Mouse (Mus musculus) heart, embryonic 13.5 days (tissue): ENCODE results near the gene Fyttd1. TPM values are rescaled to one million over a fixed set of nuclear protein-coding genes. Genes with fewer than 3 reads are reported as not detected.
"Not testable (repeated sequence)": the region's sequence is repeated elsewhere in the genome, so short reads cannot be mapped to it uniquely, and the experiment has no call there.

Source experiments
- ATAC-seq: fragments of 200-750 bp; cut with Nextera tagmentation; 2 replicates; pipeline ENCODE4 v1.8.0; 2017; ENCODE audit warnings: moderate TSS enrichment; ENCODE audit not compliant: insufficient number of reproducible peaks, low FRiP score, low TSS enrichment; ENCODE audit errors: extremely low read depth
- H3K27ac ChIP-seq: fragments of 300-500 bp; sonication (generic); replicated peaks from 2 replicates; pipeline ENCODE4 v1.5.1; 2015; ENCODE audit warnings: moderate library complexity, mild to moderate bottlenecking, inconsistent platforms
- H3K27me3 ChIP-seq: fragments of 300-500 bp; sonication (generic); replicated peaks from 2 replicates; pipeline ENCODE4 v1.6.1; 2015; ENCODE audit warnings: mild to moderate bottlenecking, inconsistent platforms
- H3K36me3 ChIP-seq: fragments of 300-500 bp; sonication (generic); 2 replicates; pipeline ENCODE4 v1.6.1; 2015; ENCODE audit warnings: mild to moderate bottlenecking, inconsistent platforms
- H3K4me1 ChIP-seq: fragments of 300-500 bp; sonication (generic); 2 replicates; pipeline ENCODE4 v1.6.1; 2015; ENCODE audit warnings: inconsistent platforms
- H3K4me2 ChIP-seq: fragments of 300-500 bp; sonication (generic); 2 replicates; pipeline ENCODE4 v1.6.1; 2015; ENCODE audit warnings: inconsistent platforms, mild to moderate bottlenecking, moderate library complexity
- H3K4me3 ChIP-seq: fragments of 300-500 bp; sonication (generic); 2 replicates; pipeline ENCODE4 v1.5.1; 2015; ENCODE audit warnings: moderate library complexity, mild to moderate bottlenecking, inconsistent platforms
- H3K9ac ChIP-seq: fragments of 300-500 bp; sonication (generic); 2 replicates; pipeline ENCODE4 v1.6.1; 2015; ENCODE audit warnings: inconsistent platforms, mild to moderate bottlenecking, moderate library complexity
- H3K9me3 ChIP-seq: fragments of 300-500 bp; sonication (generic); 2 replicates; pipeline ENCODE4 v1.6.1; 2016; ENCODE audit warnings: inconsistent platforms
- whole genome bisulfite sequencing: fragments of 180-500 bp; shearing (Covaris S2); methylation state at CpG from one replicate; pipeline ENCODE4 v1.1.7; 2015; ENCODE audit warnings: mixed read lengths; 5-methylcytosine and 5-hydroxymethylcytosine counted together
- polyA plus RNA-seq: library from polyadenylated mRNA; unstranded; fragments of >200 nt; fragmentation: Nextera tagmentation; extraction: Ambion mirVana; gene quantifications from 2 replicates; pipeline ENCODE4 v1.2.1, GENCODE M21; 2015

The Fyttd1 gene
- polyA plus RNA-seq, 1 experiment from 2014 or later, result 102 TPM

DNA sequence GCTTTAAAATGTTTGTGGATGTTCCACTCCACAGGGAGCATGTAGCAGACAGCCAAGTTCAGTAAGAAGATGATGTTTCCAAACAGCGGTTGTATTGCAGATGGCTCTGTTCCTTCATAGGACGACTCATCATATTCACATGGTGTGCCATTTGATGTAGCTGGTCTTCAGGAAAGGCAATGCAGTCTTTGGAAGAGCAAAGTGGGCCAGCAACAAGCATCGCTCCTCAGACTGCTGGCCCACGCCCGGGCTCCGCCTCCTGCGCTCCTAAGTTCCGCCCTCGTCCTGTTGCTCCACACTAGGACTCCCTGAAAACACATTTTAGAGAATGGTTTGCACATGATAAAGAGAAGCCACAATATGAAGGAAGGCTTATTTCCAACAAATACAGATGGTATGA, 49.3 kb downstream of the Fyttd1 start:
- not testable (repeated sequence) for H3K4me2 ChIP-seq, H3K27ac ChIP-seq, ATAC-seq, H3K9me3 ChIP-seq, H3K9ac ChIP-seq, H3K4me1 ChIP-seq, H3K4me3 ChIP-seq, H3K27me3 ChIP-seq
- peaks cover 40% of the 10 kb centered on the region for H3K36me3 ChIP-seq
- WGBS, result 91% methylated on average over 9 of the region's 9 CpGs

- Histone ChIP-seq H3K9me3 (no peaks in the 10 kb centered on the region), H3K27ac (no peak overlapping the region), H3K27me3 (no peaks in the 10 kb centered on the region), H3K9ac (no peak overlapping the region), H3K4me3 (no peak overlapping the region), H3K4me1 (0 out of 2 replicates have a peak, but pooled peaks cover 2% of the 10 kb centered on the region), H3K4me2 (no peak overlapping the region), H3K36me3 (peaks cover 37% of the 10 kb centered on the region)
- ATAC-seq, result no peak
- WGBS, result 89% methylated on average over 8 of the region's 8 CpGs
Observed at GRCm38 (mm10) chr16:32927044-32927443, 49.7 kb downstream of the Fyttd1 start.

DNA sequence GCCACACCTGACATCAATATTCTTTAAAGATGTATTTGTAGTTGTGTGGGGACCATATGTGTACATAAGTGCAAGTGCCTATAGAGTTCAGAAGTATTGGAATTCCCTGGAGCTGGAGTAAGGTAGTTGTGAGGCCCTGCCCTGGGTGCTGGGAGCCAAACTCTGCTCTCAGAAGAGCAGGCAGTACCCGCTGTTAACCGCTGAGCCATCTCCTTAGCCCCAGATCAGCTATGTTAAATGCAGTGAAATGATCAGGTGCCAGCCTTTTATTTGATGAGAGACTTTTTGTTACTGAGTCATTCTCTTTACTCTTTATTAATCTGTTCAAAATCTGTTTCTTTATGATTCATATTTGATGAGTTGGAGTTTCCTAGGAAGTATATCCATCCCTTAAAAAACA, 52.6 kb downstream of the Fyttd1 start:
- 41% methylated on average over 2 of the region's 2 CpGs for WGBS
- H3K4me3 ChIP-seq, result no peak overlapping the region
- H3K4me1 ChIP-seq, result peaks cover 10% of the 10 kb centered on the region
- no peak overlapping the region for H3K27ac ChIP-seq
- H3K4me2 ChIP-seq, result no peak overlapping the region
- H3K36me3 ChIP-seq, result peaks cover 20% of the 10 kb centered on the region
- ATAC-seq, result no peak
- no peaks in the 10 kb centered on the region for H3K27me3 ChIP-seq
- H3K9ac ChIP-seq, result no peak overlapping the region
- no peaks in the 10 kb centered on the region for H3K9me3 ChIP-seq

GRCm38 (mm10) chr16:32934470-32934869, 57.2 kb downstream of the Fyttd1 start:
- Histone ChIP-seq H3K9me3 (no peaks in the 10 kb centered on the region), H3K4me1 (peaks cover 34% of the 10 kb centered on the region), H3K4me2 (no peak overlapping the region), H3K36me3 (no peaks in the 10 kb centered on the region), H3K4me3 (no peak overlapping the region), H3K9ac (no peak overlapping the region), H3K27ac (no peak overlapping the region), H3K27me3 (no peaks in the 10 kb centered on the region)
- WGBS, result 89% methylated on average over 2 of the region's 2 CpGs
- no peak for ATAC-seq

- ATAC-seq, result no peak
Observed at GRCm38 (mm10) chr16:32935088-32935487, 57.8 kb downstream of the Fyttd1 start.

DNA sequence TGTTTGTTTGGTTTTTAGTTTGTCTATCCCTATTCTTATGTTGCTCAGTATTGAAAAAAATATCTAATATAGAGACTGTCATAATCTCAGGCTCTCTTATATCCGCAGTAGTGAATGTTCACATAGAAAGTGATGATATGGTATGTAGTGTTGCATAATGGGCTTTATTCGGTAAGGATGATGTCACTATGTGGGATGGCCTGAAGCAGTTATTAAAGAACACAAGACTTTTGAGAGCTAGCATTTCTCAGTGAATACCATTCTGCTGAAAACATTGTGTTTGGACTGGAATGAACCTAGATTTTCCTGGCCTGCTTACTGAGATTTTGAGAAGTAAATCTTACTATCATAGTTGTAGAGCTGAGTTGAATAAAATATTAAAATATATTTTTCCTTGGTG, 60.1 kb downstream of the Fyttd1 start:
- no peaks in the 10 kb centered on the region; the same call in 1 of the 2 replicates for H3K9me3 ChIP-seq
- H3K36me3 ChIP-seq, result 0 out of 2 replicates have a peak, but pooled peaks cover 3% of the 10 kb centered on the region
- H3K27ac ChIP-seq, result no peak overlapping the region
- no peak overlapping the region for H3K4me2 ChIP-seq
- ATAC-seq, result no peak
- 70% methylated on average over 2 of the region's 2 CpGs for WGBS
- H3K4me1 ChIP-seq, result peaks cover 32% of the 10 kb centered on the region
- no peak overlapping the region for H3K9ac ChIP-seq
- no peak overlapping the region for H3K4me3 ChIP-seq
- H3K27me3 ChIP-seq, result no peaks in the 10 kb centered on the region

More at GRCm38 (mm10) chr16:32935088-32935487, 57.8 kb downstream of the Fyttd1 start:
- WGBS, result 36% methylated on average over 1 of the region's 1 CpGs
- Histone ChIP-seq H3K4me1 (peaks cover 34% of the 10 kb centered on the region), H3K27me3 (no peaks in the 10 kb centered on the region), H3K9me3 (no peaks in the 10 kb centered on the region), H3K4me2 (no peak overlapping the region), H3K9ac (0 out of 2 replicates have a peak overlapping the region, but pooled peaks have one; percentile 7), H3K4me3 (no peak overlapping the region), H3K27ac (peak overlapping the region; percentile 58; the same call in 1 of the 2 replicates), H3K36me3 (no peaks in the 10 kb centered on the region)

- not testable (repeated sequence) for H3K27ac ChIP-seq, ATAC-seq, H3K9ac ChIP-seq, H3K36me3 ChIP-seq, H3K4me3 ChIP-seq, H3K27me3 ChIP-seq, H3K9me3 ChIP-seq
- H3K4me2 ChIP-seq, result peak overlapping the region; percentile 24; the same call in 1 of the 2 replicates
- peaks cover 31% of the 10 kb centered on the region for H3K4me1 ChIP-seq
- WGBS, result 37% methylated on average over 3 of the region's 3 CpGs
Observed at GRCm38 (mm10) chr16:32939301-32939700, 62.0 kb downstream of the Fyttd1 start.

- not testable (repeated sequence) for H3K36me3 ChIP-seq, H3K4me3 ChIP-seq, H3K9me3 ChIP-seq, H3K27me3 ChIP-seq, H3K27ac ChIP-seq, H3K9ac ChIP-seq, ATAC-seq
- Histone ChIP-seq H3K4me2 (0 out of 2 replicates have a peak overlapping the region, but pooled peaks have one; percentile 24), H3K4me1 (peaks cover 27% of the 10 kb centered on the region)
- WGBS, result 80% methylated on average over 4 of the region's 4 CpGs
Observed at GRCm38 (mm10) chr16:32939716-32940115, 62.4 kb downstream of the Fyttd1 start.

GRCm38 (mm10) chr16:32941226-32941625, 63.9 kb downstream of the Fyttd1 start:
- not testable (repeated sequence) for H3K36me3 ChIP-seq, H3K27ac ChIP-seq, H3K27me3 ChIP-seq, ATAC-seq, H3K4me3 ChIP-seq, H3K9ac ChIP-seq, H3K4me2 ChIP-seq, H3K9me3 ChIP-seq
- peaks cover 17% of the 10 kb centered on the region; the same call in 1 of the 2 replicates for H3K4me1 ChIP-seq
- 81% methylated on average over 2 of the region's 2 CpGs for WGBS

DNA sequence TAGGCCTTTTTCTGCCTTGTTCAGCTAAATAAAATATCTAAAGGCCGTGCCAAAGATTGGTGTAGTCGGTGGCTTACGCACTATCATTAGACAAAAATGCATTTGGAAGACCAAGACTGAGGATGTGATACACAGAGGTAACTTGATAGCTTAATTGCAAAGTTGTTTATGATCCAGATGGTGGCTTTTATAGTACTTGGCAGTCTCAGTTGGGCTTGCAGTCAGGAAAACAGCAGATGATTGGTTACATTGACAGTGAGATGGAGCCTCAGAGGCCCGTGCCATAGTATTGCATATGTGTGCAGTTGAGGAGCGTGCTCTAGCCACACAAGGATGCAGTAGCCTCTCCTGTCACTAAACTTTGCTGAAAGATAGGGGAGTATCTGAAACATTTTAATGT, 65.4 kb downstream of the Fyttd1 start:
- WGBS, result 90% methylated on average over 5 of the region's 5 CpGs

GRCm38 (mm10) chr16:32945379-32945778, 68.1 kb downstream of the Fyttd1 start:
- Histone ChIP-seq H3K36me3 (0 out of 2 replicates have a peak, but pooled peaks cover 3% of the 10 kb centered on the region), H3K9me3 (no peaks in the 10 kb centered on the region; the same call in 1 of the 2 replicates), H3K9ac (no peak overlapping the region), H3K4me1 (peaks cover 8% of the 10 kb centered on the region; the same call in 1 of the 2 replicates), H3K4me3 (no peak overlapping the region), H3K4me2 (no peak overlapping the region), H3K27ac (no peak overlapping the region), H3K27me3 (no peaks in the 10 kb centered on the region)
- ATAC-seq, result no peak
- WGBS, result 83% methylated on average over 5 of the region's 5 CpGs

More for the DNA sequence above, 65.4 kb downstream of the Fyttd1 start:
- H3K4me2 ChIP-seq, result no peak overlapping the region
- no peaks in the 10 kb centered on the region; the same call in 1 of the 2 replicates for H3K9me3 ChIP-seq
- H3K27ac ChIP-seq, result no peak overlapping the region
- H3K36me3 ChIP-seq, result 0 out of 2 replicates have a peak, but pooled peaks cover 3% of the 10 kb centered on the region
- peaks cover 18% of the 10 kb centered on the region for H3K4me1 ChIP-seq
- no peak overlapping the region for H3K9ac ChIP-seq
- no peak overlapping the region for H3K4me3 ChIP-seq
- H3K27me3 ChIP-seq, result no peaks in the 10 kb centered on the region
- no peak for ATAC-seq

DNA sequence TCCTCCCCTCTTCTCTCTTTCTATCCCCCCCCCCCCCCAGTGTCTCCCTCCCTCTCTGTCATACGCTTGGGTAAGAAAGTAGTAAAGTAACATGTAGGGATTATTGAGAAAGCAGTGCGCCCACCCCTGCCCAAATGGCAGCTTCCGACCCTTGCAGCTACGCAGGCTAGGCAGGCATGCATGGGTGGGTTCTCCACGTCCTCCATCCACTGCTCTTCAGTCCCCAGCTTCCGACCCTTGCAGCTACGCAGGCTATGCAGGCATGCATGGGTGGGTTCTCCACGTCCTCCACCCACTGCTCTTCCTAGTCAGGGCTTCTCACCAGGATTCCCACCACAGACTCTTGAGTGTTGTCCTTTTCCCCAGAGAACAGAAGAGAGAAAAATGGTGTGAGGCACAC, 70.7 kb downstream of the Fyttd1 start:
- Histone ChIP-seq H3K4me3 (no peak overlapping the region), H3K27me3 (no peaks in the 10 kb centered on the region), H3K4me1 (peaks cover 8% of the 10 kb centered on the region; the same call in 1 of the 2 replicates), H3K36me3 (peaks cover 9% of the 10 kb centered on the region), H3K9me3 (0 out of 2 replicates have a peak, but pooled peaks cover 4% of the 10 kb centered on the region), H3K27ac (no peak overlapping the region), H3K9ac (no peak overlapping the region), H3K4me2 (no peak overlapping the region)
- WGBS, result 85% methylated on average over 8 of the region's 8 CpGs
- no peak for ATAC-seq
